ENCODE assay signal across 31 mouse cellular contexts in genomic region chr9:80380078-80380645, GRCm38 (mm10).
DNase-seq lines count a peak whose midpoint lies in the region; ATAC-seq and TF ChIP-seq lines count a peak whose summit lies in the region.
"Had no signal": no experiment of that assay in that cellular context is flagged by ENCODE, and none has a peak within 500 bp of the region (broad histone marks: within the 10 kb centered on the region; RNA-seq: fewer than 3 reads in every experiment).

No protein-coding gene starts in this region.

- no peaks in the 10 kb centered on the region for H3K9me3 ChIP-seq in forebrain, embryonic 14.5 days (replicated peaks; ENCODE audit: control insufficient read depth, low read length)
- H3K9me3 ChIP-seq in forebrain, embryonic 11.5 days (ENCODE audit: control insufficient read depth, low read length): no peaks in the 10 kb centered on the region
- H3K9me3 ChIP-seq in hindbrain, embryonic 14.5 days (ENCODE audit: control insufficient read depth, low read length): no peaks in the 10 kb centered on the region
- H3K9me3 ChIP-seq in hindbrain, embryonic 11.5 days (ENCODE audit: control insufficient read depth, low read length): no peaks in the 10 kb centered on the region
- no peaks in the 10 kb centered on the region for H3K9me3 ChIP-seq in forebrain, postnatal 0 days (ENCODE audit: low read length)
- H3K9me3 ChIP-seq: embryonic facial prominence, embryonic 10.5 days; embryonic facial prominence, embryonic 13.5 days; G1E; heart, embryonic 12.5 days; heart, embryonic 15.5 days; hindbrain, embryonic 12.5 days had no signal

- no peak overlapping the region for H3K4me2 ChIP-seq in forebrain, embryonic 14.5 days (ENCODE audit: low read length)
- no peak overlapping the region for H3K4me2 ChIP-seq in forebrain, embryonic 11.5 days (ENCODE audit: low read depth, low read length, severe bottlenecking)
- H3K4me2 ChIP-seq in hindbrain, embryonic 14.5 days (replicated peaks): no peak overlapping the region
- H3K4me2 ChIP-seq in hindbrain, embryonic 11.5 days (replicated peaks; ENCODE audit: low read depth, low read length): no peak overlapping the region
- H3K4me2 ChIP-seq in forebrain, postnatal 0 days (ENCODE audit: low read depth): no peak overlapping the region
- H3K4me2 ChIP-seq: embryonic facial prominence, embryonic 13.5 days; heart, embryonic 12.5 days; heart, embryonic 15.5 days; hindbrain, embryonic 12.5 days had no signal

- TF ChIP-seq CTCF in brain, embryonic 14.5 days (IDR thresholded peaks at IDR 0.05; ENCODE audit: borderline replicate concordance, extremely low read depth, insufficient read depth, insufficient read length): no peak
- TF ChIP-seq CTCF in forebrain, postnatal 0 days (IDR thresholded peaks at IDR 0.05; ENCODE audit: low read depth): no peak

- no peaks in the 10 kb centered on the region for H3K27me3 ChIP-seq in forebrain, embryonic 14.5 days (replicated peaks; ENCODE audit: control insufficient read depth, insufficient read depth, low read length)
- H3K27me3 ChIP-seq in forebrain, embryonic 11.5 days (ENCODE audit: control insufficient read depth, insufficient read depth, low read length): no peaks in the 10 kb centered on the region
- H3K27me3 ChIP-seq in hindbrain, embryonic 14.5 days (ENCODE audit: control insufficient read depth, insufficient read depth, low read length): no peaks in the 10 kb centered on the region
- no peaks in the 10 kb centered on the region for H3K27me3 ChIP-seq in hindbrain, embryonic 11.5 days (ENCODE audit: control insufficient read depth, insufficient read depth, low read length)
- H3K27me3 ChIP-seq in forebrain, postnatal 0 days (ENCODE audit: insufficient read depth, low read length): no peaks in the 10 kb centered on the region
- H3K27me3 ChIP-seq: CH12.LX; embryonic facial prominence, embryonic 13.5 days; heart, embryonic 12.5 days; heart, embryonic 15.5 days; hindbrain, embryonic 12.5 days had no signal

- no peak overlapping the region for H3K27ac ChIP-seq in forebrain, embryonic 14.5 days (ENCODE audit: low read depth, low read length)
- H3K27ac ChIP-seq in forebrain, embryonic 11.5 days (ENCODE audit: low read depth, low read length): no peak overlapping the region
- no peak overlapping the region for H3K27ac ChIP-seq in hindbrain, embryonic 14.5 days
- no peak overlapping the region for H3K27ac ChIP-seq in hindbrain, embryonic 11.5 days (ENCODE audit: low read depth, low read length)
- H3K27ac ChIP-seq in forebrain, postnatal 0 days (ENCODE audit: low read depth, low read length): no peak overlapping the region
- H3K27ac ChIP-seq: embryonic facial prominence, embryonic 10.5 days; embryonic facial prominence, embryonic 13.5 days; gastrocnemius, adult 2 months; heart, embryonic 15.5 days; hindbrain, embryonic 12.5 days had no signal

- no peaks in the 10 kb centered on the region for H3K36me3 ChIP-seq in forebrain, embryonic 14.5 days (ENCODE audit: control insufficient read depth, insufficient read depth, low read length)
- no peaks in the 10 kb centered on the region for H3K36me3 ChIP-seq in forebrain, embryonic 11.5 days (ENCODE audit: control insufficient read depth, insufficient read depth, low read length)
- no peaks in the 10 kb centered on the region for H3K36me3 ChIP-seq in hindbrain, embryonic 14.5 days (replicated peaks; ENCODE audit: control insufficient read depth, insufficient read depth)
- H3K36me3 ChIP-seq in hindbrain, embryonic 11.5 days (ENCODE audit: control insufficient read depth, insufficient read depth, low read length): no peaks in the 10 kb centered on the region
- H3K36me3 ChIP-seq in forebrain, postnatal 0 days (ENCODE audit: insufficient read depth): no peaks in the 10 kb centered on the region
- H3K36me3 ChIP-seq: embryonic facial prominence, embryonic 10.5 days; embryonic facial prominence, embryonic 13.5 days; G1E; heart, embryonic 12.5 days; heart, embryonic 15.5 days; hindbrain, embryonic 12.5 days had no signal

- no peak for TF ChIP-seq POLR2A in brain, embryonic 14.5 days (IDR thresholded peaks at IDR 0.05; ENCODE audit: borderline replicate concordance, extremely low read depth, insufficient read depth, insufficient read length, poor library complexity, severe bottlenecking)

- no peak overlapping the region for H3K4me3 ChIP-seq in forebrain, embryonic 14.5 days (ENCODE audit: low read depth, low read length)
- no peak overlapping the region for H3K4me3 ChIP-seq in forebrain, embryonic 11.5 days (ENCODE audit: low read depth, low read length)
- no peak overlapping the region for H3K4me3 ChIP-seq in hindbrain, embryonic 14.5 days (replicated peaks; ENCODE audit: low read length)
- H3K4me3 ChIP-seq in hindbrain, embryonic 11.5 days (ENCODE audit: low read depth, low read length): no peak overlapping the region
- H3K4me3 ChIP-seq in forebrain, postnatal 0 days (ENCODE audit: low read depth, low read length): no peak overlapping the region
- H3K4me3 ChIP-seq: embryonic facial prominence, embryonic 10.5 days; embryonic facial prominence, embryonic 13.5 days; erythroblast, embryonic 14.5 days; gastrocnemius, adult 2 months; heart, embryonic 12.5 days; heart, embryonic 15.5 days; hindbrain, embryonic 12.5 days had no signal

- no peak overlapping the region for H3K9ac ChIP-seq in forebrain, embryonic 14.5 days (ENCODE audit: low read length)
- H3K9ac ChIP-seq in forebrain, embryonic 11.5 days (ENCODE audit: low read length): no peak overlapping the region
- no peak overlapping the region for H3K9ac ChIP-seq in hindbrain, embryonic 14.5 days
- no peak overlapping the region for H3K9ac ChIP-seq in hindbrain, embryonic 11.5 days (ENCODE audit: low read depth, low read length)
- no peak overlapping the region for H3K9ac ChIP-seq in forebrain, postnatal 0 days
- H3K9ac ChIP-seq: embryonic facial prominence, embryonic 13.5 days; heart, embryonic 12.5 days; heart, embryonic 15.5 days; hindbrain, embryonic 12.5 days had no signal

- H3K4me1 ChIP-seq in forebrain, embryonic 14.5 days (ENCODE audit: control insufficient read depth, insufficient read depth, low read length): no peaks in the 10 kb centered on the region
- no peaks in the 10 kb centered on the region for H3K4me1 ChIP-seq in forebrain, embryonic 11.5 days (replicated peaks; ENCODE audit: control insufficient read depth, insufficient read depth, low read length)
- H3K4me1 ChIP-seq in hindbrain, embryonic 14.5 days (replicated peaks; ENCODE audit: control insufficient read depth, insufficient read depth, low read length): no peaks in the 10 kb centered on the region
- H3K4me1 ChIP-seq in hindbrain, embryonic 11.5 days (replicated peaks; ENCODE audit: control insufficient read depth, insufficient read depth, low read length): no peaks in the 10 kb centered on the region
- no peaks in the 10 kb centered on the region for H3K4me1 ChIP-seq in forebrain, postnatal 0 days (ENCODE audit: insufficient read depth)
- H3K4me1 ChIP-seq: embryonic facial prominence, embryonic 10.5 days; embryonic facial prominence, embryonic 13.5 days; hindbrain, embryonic 12.5 days had no signal

- peak; percentile 60 for ATAC-seq in forebrain, embryonic 14.5 days
- no peak for ATAC-seq in forebrain, embryonic 11.5 days (replicated peaks; ENCODE audit: low FRiP score)
- peak; percentile 51 for ATAC-seq in hindbrain, embryonic 14.5 days (ENCODE audit: low FRiP score)
- ATAC-seq in hindbrain, embryonic 11.5 days (ENCODE audit: low FRiP score): no peak
- peak; percentile 40; the same call in 1 of the 2 replicates for ATAC-seq in forebrain, postnatal 0 days
- ATAC-seq: intestine, postnatal 0 days; Patski had no signal

- 58% methylated on average over 2 of the region's 2 CpGs for WGBS in forebrain, embryonic 14.5 days
- WGBS in forebrain, embryonic 11.5 days: 80% methylated on average over 2 of the region's 2 CpGs
- 82% methylated on average over 2 of the region's 2 CpGs for WGBS in hindbrain, embryonic 14.5 days
- WGBS in hindbrain, embryonic 11.5 days: 90% methylated on average over 2 of the region's 2 CpGs
- WGBS in forebrain, postnatal 0 days: 50% methylated on average over 2 of the region's 2 CpGs

- peak; percentile 19 for DNase-seq in forebrain, embryonic 14.5 days (ENCODE audit: low spot score)
- DNase-seq in forebrain, embryonic 11.5 days (ENCODE audit: low spot score): no peak
- peak; percentile 40 for DNase-seq in hindbrain, embryonic 14.5 days (ENCODE audit: low spot score)
- no peak for DNase-seq in hindbrain, embryonic 11.5 days (ENCODE audit: low spot score)
- peak; percentile 47 for DNase-seq in brain, embryonic 14.5 days (ENCODE audit: low read depth)
- DNase-seq in forebrain, postnatal 0 days: no peak
- DNase-seq in lung, postnatal 10 days: no peak
- no peak for DNase-seq in kidney, postnatal 36 days
- DNase-seq: adrenal gland, postnatal 10 days; adrenal gland, postnatal 36 days; B cell, adult 2 months; cerebellum, adult 11 months; cerebellum, adult 2 months; cerebellum, adult 9-11 months; cerebellum, postnatal 36 days; embryo, embryonic 11 days; gastrocnemius, adult 2 months; gastrocnemius, postnatal 14 days; heart, postnatal 14 days; heart, postnatal 4 days; kidney, adult 2 months had no signal

Comparison
In these comparisons a context has a peak if more than half of its experiments do, and no peak if none do; other contexts are left out.
1. ATAC-seq: peak in forebrain, embryonic 14.5 days (single experiment), hindbrain, embryonic 14.5 days (single experiment) and forebrain, postnatal 0 days (single experiment); none in forebrain, embryonic 11.5 days (single experiment) and hindbrain, embryonic 11.5 days (single experiment).
2. DNase-seq: peak in forebrain, embryonic 14.5 days (single experiment), hindbrain, embryonic 14.5 days (single experiment) and brain, embryonic 14.5 days (single experiment); none in forebrain, embryonic 11.5 days (single experiment), hindbrain, embryonic 11.5 days (single experiment), forebrain, postnatal 0 days (single experiment), lung, postnatal 10 days (single experiment) and kidney, postnatal 36 days (0 of 2).